Mouse (Mus musculus): ENCODE data around the gene Actr6.
"Not testable (repeated sequence)": the region's sequence is repeated elsewhere in the genome, so short reads cannot be mapped to it uniquely, and the experiment has no call there.

The Actr6 gene

GRCm38 (mm10) chr10:89681706-89682105 is 50.4 kb downstream of the Actr6 start:
- DNase-seq (ENCODE audit: low read depth, low spot score): no peak

GRCm38 (mm10) chr10:89680517-89680916 is 51.6 kb downstream of the Actr6 start:
- no peak for DNase-seq (ENCODE audit: low read depth, low spot score)

- DNase-seq (ENCODE audit: low read depth, low spot score): no peak
Measured at GRCm38 (mm10) chr10:89679448-89679847, 52.6 kb downstream of the Actr6 start.

- DNase-seq (ENCODE audit: low read depth, low spot score): no peak
Measured at GRCm38 (mm10) chr10:89678054-89678453, 54.0 kb downstream of the Actr6 start.

DNA sequence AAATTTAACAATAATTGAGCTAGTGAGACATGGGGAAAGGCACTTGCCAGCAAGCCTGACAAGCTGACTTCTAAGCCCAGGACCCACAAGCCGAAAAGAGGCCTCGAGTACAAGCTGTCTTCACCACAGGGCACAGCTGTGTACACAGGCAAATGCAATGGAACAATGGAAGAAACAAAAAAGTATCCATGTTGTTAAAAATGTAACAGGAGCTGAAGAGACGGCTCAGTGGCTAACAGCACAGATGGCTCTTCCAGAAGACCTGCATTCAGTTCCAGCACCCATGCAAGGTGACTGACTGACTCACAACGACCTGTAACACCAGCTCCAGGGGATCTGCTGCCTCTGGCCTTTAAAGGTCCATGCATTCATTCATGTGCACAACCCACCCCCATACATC is 55.5 kb downstream of the Actr6 start:
- DNase-seq (ENCODE audit: low read depth, low spot score): no peak

DNA sequence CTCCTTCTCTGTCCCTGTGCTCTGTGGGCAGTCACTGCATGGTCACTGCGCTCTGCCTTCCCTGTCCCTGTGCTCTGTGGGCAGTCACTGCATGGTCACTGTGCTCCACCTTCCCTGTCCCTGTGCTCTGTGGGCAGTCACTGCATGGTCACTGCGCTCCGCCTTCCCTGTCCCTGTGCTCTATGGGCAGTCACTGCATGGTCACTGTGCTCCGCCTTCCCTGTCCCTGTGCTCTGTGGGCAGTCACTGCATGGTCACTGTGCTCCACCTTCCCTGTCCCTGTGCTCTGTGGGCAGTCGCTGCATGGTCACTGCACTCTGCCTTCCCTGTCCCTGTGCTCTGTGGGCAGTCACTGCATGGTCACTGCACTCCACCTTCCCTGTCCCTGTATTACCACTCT is 61.7 kb downstream of the Actr6 start:
- not testable (repeated sequence) for DNase-seq (ENCODE audit: low read depth, low spot score)

- DNase-seq (ENCODE audit: low read depth, low spot score): no peak
Measured at GRCm38 (mm10) chr10:89667571-89667970, 64.5 kb downstream of the Actr6 start.

- no peak for DNase-seq (ENCODE audit: low read depth, low spot score)
Measured at GRCm38 (mm10) chr10:89665679-89666078, 66.4 kb downstream of the Actr6 start.

DNA sequence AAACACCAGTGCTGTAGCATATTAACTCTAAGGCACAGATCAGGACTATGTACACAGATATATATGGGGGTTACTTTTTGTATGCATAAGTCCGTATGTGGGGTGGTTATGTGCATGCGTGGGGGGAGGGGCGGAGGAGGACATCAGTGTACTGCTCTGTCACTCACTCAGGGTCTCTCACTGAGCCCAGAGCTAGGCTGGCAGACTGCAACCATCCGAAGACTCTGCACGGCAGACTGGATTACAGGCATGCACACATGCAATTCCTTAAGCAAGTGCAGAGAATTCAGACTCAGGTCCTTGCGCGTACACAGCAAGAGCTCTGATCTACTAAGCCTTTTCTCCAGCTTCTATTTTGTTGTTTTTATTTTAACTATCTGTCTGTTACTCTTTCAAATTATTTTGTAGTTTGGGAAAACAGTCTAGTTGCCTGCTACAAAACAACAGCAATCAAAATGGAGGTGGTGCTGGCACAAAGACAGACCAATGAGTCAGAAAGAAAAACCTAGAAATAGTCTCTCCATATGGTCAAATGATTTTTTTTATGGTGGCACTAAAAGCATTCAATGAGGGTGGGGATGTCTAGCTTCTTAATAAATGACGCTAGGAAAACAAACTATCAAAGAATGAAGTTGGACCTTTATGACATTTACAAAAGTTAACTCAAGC is 67.0 kb downstream of the Actr6 start:
- DNase-seq (ENCODE audit: low read depth, low spot score): no peak

Measured in WW6 (cell line).